Mouse (Mus musculus) c-Kit-positive CD71-negative TER-119-negative erythroid progenitor cells, embryonic 14.5 days (primary cell): ENCODE results near the gene Plekha5.

Experiments used
- DNase-seq: peaks from one replicate; pipeline ENCODE4 v3.0.0-alpha.2; 2013; ENCODE audit warnings: low read depth

The Plekha5 gene

GRCm38 (mm10) chr6:140455851-140456250 is 32.0 kb downstream of the Plekha5 start:
- DNase-seq = no peak

DNA sequence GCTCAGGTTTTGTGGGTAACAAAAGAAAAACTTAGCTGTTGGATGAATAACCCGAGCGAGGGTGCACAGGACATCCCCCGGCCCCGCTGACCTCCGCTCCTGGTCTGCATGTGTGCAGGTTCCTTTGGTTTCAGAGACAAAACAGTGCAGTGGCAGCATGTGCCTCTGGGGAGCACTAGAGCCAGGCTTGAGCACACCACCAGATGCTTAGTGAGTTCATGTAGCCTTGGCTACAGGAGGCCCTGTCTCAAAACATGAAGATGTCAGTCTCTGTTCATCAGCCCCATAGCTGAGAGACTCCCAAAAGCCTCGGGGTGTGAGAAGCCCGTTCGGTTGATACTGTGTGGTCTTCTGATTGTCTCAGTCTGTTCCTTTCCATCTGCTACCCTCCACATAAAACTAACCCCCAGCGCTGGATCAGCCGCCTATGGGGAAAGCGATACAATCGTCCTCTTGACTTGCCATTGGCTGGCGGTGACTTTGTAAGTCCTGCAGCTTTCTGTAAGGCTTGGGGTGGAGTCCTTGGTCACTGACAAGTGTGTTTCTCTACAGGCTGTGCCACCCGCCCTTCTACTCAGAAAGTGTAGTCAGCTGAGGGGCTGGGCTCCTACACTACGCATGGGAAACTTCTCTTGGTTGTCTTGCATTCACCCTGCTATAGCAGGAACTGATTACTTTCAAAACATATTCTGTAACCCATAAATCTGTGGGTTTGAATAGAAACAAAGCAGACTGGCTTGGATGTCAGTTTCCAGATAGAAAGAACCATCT is 32.7 kb downstream of the Plekha5 start:
- DNase-seq = no peak

GRCm38 (mm10) chr6:140460398-140460797 is 36.5 kb downstream of the Plekha5 start:
- DNase-seq = no peak

- no peak for DNase-seq
Measured at GRCm38 (mm10) chr6:140464818-140465217, 41.0 kb downstream of the Plekha5 start.

DNA sequence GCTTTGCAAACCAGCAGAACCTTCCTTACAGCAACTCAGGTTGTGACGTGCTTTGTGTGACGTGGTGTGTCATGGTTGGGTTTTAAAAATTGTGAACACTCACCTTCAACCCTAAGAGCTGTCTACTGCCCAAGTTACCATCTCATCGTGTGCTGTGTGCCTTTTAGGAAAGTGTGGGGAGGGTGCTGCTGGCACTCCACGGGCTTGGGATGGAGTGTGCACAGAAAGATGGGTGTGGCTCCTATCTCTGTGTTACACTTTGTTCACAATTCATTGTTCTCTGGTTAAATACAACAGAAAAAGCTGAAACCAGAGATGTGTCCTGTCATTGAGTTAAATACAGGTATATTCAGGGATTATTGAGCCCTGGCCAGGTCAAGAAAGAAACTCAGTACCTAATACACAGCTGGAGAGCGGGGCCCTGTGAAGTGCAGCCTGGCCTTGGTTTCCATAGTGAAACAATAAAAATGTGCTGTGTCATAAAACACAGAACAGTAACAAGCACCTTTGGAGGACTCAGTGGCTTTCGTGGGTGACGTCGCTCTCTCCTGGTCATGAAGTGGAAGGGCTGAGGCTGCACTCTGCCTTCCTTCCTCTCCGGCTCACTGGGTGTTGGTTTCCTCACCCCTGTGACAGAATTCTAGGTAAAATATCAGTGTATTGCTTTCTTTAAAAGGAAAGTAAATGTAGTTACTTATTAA is 42.2 kb downstream of the Plekha5 start:
- peak; percentile 24 for DNase-seq

DNA sequence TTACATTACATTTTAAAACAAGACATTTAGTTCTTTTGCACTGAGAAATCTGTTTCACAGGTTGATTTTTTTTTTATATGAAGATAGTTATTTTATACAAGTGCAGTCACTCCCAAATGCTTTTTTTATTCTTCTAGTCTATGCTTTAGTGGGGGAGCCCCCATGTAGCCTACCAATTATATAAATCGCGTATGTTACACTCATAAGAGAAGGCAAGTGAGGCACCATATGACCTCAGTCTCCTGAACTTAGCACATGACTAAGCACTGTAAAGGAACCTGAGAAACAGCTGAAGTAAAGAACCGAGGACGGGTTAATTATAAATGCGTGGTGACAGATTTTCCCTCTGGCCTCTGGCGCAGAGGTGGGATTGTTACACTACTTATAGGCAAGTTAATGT is 43.0 kb downstream of the Plekha5 start:
- no peak for DNase-seq

GRCm38 (mm10) chr6:140467851-140468250 is 44.0 kb downstream of the Plekha5 start:
- DNase-seq = no peak

DNA sequence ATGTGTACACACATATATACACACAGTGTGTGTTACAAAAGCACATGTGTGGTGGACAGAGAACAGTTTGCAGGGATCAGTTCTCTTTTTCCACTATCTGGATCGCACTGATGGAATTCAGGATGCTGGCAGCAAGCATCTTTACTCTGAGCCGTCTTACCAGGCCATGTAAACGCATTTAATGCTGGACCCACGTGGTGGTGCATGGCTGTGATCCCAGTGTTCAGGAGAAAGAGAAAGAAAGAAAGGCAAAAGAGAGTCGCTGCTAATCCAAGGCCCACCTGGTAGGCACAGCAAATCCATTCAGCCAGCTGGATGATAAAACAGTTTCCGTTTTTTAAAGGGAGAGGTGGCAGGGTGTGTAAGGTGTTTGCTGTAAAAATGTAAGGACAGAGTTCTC is 45.9 kb downstream of the Plekha5 start:
- DNase-seq = no peak

- DNase-seq = no peak
Measured at GRCm38 (mm10) chr6:140471751-140472150, 47.9 kb downstream of the Plekha5 start.

DNA sequence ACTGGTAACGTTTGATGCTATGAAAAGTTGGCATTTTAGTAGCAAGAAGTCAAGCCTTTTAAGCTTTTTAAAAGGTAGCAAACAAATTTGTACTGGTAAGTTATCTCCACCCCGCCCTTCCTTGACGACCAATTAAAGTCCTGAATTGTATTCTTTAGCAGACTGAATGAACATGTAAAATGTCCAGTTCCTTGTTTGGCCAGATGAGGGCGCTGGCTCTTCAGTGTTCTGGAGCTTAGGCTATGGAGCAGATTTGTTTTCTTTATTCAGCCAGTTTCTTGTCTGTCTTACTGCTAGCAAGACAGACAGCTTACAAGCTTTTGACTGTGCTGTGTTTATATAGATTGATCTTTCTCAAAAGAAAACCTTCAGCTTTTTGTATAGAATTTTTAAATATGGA is 48.5 kb downstream of the Plekha5 start:
- DNase-seq = peak; percentile 40

DNA sequence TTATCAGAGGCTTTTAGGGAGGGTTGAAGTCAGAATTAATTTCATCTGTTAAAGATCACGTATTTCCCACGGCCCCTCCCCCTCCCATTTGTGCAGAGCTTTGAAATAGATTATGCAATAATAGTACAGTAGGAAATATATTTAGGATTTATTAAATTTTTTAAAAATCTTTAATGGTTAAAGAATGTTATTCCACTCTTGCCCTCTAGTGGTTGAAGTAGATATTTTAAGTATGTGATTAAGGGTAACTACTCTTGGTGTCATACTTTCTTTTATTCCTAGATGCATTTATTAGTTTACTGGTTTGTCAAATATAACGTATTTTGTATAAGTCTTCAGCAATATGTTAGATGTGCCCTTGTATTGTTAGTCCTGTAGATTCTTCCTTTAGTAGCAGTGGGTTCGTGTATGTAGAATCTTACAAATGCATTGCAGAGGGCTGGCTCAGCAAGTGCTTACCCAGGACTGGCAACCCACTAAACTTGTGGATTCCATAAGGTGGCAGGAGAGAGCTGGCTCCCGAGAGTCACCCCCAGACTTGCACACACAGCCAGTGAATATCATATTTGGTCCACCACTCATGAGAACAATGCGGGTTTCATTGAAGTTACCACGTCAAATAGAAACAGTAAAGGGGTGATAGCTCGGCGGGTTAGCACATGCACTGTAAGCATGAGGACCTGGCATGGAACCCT is 51.7 kb downstream of the Plekha5 start:
- DNase-seq = no peak

DNA sequence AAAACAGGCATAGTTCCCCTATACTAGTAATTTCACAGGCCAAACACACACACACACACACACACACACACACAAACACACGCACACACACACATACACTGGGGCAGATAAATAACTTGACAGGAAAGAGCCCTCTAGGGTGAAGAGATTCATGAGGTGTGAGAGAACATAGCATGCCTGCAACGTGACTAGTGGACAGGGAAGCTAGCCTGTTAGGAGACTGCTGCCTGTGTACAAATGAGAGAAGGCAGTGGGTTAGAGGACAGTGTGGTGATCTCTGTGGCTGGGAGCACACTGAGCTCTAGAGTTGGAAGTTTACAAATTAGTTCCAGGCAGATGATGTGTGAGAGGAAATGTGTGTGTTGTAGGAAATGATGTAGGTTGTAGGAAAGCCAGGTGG is 53.1 kb downstream of the Plekha5 start:
- no peak for DNase-seq

DNA sequence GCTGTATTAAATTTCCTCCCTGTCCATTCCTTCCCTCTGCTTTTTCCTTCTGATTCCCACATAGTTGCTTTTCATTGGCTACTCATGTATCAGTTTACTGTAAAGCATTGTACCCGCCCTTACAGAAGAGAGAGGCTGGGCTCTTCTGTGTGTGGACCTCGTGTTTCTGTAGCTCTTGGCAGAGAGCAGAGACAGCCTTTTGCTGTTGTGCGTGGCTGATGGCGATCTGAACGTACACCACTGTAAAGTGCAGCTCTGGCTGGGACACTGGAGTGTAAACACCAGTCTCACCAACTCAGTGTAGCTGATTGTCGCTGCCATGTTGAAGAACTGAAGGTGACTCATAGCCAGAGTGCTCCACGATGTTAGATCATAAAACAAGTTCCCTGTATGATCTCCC is 54.2 kb downstream of the Plekha5 start:
- no peak for DNase-seq

DNA sequence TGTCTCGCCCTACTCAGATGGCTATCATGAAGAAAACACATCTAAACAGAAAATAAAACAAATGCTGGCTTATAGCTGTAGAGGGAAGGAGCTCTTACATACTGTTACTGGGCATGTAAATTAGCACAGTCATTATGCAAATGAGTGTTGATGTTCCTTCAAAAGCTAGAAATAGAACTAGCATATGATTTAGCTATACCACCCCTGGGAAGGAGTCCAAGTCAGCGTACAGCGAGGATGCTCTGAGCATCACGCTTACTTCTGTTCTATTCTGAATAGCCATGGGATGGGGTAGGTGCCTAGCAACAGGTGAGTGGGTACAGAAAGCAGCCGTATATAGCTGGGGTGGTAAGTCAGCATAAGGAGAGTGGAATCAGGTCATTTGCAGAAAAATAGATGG is 55.1 kb downstream of the Plekha5 start:
- DNase-seq = no peak

- DNase-seq = no peak
Measured at GRCm38 (mm10) chr6:140480425-140481081, 56.7 kb downstream of the Plekha5 start.

DNA sequence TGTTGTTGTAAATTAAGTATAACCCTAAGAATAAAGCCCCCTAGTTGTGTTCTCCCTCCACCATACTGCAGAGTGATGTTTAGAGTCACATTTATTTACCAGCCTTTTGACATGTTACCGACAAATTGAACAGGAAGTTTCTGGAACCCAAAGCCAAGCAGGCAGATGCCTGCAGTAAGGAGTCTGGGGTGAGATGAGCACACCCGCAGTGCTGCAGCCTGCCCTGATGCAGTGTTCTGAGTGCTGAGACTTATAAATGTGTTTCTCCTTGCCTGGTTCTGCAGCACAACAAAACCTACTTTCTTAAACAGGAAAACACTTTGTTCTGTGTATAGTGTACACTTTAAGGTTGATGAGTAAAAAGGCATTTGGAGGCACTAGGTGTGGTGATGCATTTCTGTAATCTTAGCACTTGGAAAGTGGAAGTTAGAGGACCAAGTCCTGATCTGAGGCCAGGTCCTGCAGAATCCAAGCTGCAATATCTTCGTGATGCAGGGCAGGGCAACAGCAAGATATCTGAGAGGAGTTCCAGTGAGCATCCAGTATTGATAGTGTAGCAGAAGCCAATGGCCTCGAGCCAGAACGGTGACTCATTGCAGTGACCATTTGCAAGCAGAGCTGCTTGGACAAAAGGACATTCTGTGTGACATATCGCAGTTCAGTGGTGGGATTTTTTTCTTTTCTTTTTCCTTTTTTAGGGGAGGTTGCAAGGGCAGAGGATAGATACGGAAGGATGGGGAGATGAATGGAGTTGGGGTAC is 58.0 kb downstream of the Plekha5 start:
- no peak for DNase-seq

DNA sequence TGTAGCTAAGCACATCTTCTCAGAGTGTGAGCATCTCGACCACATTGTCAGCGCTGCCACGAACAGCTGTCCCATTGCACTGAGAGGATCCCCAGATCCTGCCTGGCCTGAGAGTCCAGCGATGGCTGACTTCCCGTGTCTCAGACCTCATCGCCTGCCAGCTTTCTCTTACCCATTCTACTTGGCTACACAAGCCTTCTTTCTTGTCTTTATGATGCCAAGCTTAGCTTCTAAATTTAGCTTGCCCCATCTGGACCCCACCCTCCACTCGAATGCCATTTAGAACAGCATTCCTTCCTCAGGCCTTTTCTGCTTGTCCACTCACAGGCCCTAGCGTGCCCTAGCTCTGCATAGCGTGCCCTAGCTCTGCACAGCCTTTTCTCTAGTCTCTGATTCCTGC is 60.3 kb downstream of the Plekha5 start:
- no peak for DNase-seq

DNA sequence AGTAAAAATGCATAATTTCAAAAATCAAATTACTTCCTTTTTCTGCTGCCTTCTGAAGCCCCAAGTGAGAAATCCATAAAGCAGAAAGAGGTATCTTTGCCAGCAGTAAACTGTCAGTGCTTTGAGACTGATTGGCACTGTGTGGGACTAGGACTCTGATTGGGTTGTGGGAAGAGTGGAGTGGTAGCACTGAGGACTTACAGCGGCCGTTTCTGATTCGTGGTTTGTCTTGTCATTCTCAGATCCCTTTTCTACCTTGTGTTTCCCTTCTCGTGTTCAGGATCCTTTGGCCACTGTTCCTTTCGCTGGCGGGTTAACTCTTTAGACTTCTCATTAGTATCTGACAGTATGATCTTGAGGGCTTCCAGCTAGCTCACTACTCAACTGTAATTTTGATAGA is 61.8 kb downstream of the Plekha5 start:
- no peak for DNase-seq

- no peak for DNase-seq
Measured at GRCm38 (mm10) chr6:140486685-140487084, 62.8 kb downstream of the Plekha5 start.

- DNase-seq = no peak
Measured at GRCm38 (mm10) chr6:140487489-140487888, 63.6 kb downstream of the Plekha5 start.

- no peak for DNase-seq
Measured at GRCm38 (mm10) chr6:140488673-140489072, 64.8 kb downstream of the Plekha5 start.

GRCm38 (mm10) chr6:140489570-140489969 is 65.7 kb downstream of the Plekha5 start:
- no peak for DNase-seq
